Mouse (Mus musculus): Measurements from ENCODE around the gene Gm7714. TPM values are rescaled to one million over a fixed set of nuclear protein-coding genes. Genes with fewer than 3 reads are reported as not detected.
"Not testable (repeated sequence)": the region's sequence is repeated elsewhere in the genome, so short reads cannot be mapped to it uniquely, and the experiment has no call there.

Gm7714 gene
- not detected in 2 replicates for polyA plus RNA-seq (2015; fragmentation: Nextera tagmentation; extraction: Ambion mirVana)

GRCm38 (mm10) chr5:88268619-88269018, at the start of gene Gm7714:
Gene Gm7714, plus strand, starts transcription at chr5:88268919.
- no peak within 1 kb of the TSS for H3K9ac ChIP-seq
- H3K4me3 ChIP-seq = no peak within 1 kb of the TSS
- H3K4me1 ChIP-seq = no peaks in the 10 kb centered on the region
- H3K9me3 ChIP-seq = no peaks in the 10 kb centered on the region
- no peak within 1 kb of the TSS for H3K27ac ChIP-seq
- no peaks in the 10 kb centered on the region for H3K27me3 ChIP-seq
- no peaks in the 10 kb centered on the region for H3K36me3 ChIP-seq
- ATAC-seq (ENCODE audit: insufficient number of reproducible peaks, low FRiP score, low TSS enrichment, low read depth) = no peak
- no peak within 1 kb of the TSS for H3K4me2 ChIP-seq
- WGBS = 63% methylated on average over 1 of the region's 1 CpGs

- H3K27me3 ChIP-seq = no peaks in the 10 kb centered on the region
- H3K27ac ChIP-seq = no peak overlapping the region
- no peaks in the 10 kb centered on the region for H3K36me3 ChIP-seq
- no peaks in the 10 kb centered on the region for H3K4me1 ChIP-seq
- no peak overlapping the region for H3K9ac ChIP-seq
- no peak for ATAC-seq (ENCODE audit: insufficient number of reproducible peaks, low FRiP score, low TSS enrichment, low read depth)
- H3K4me3 ChIP-seq = no peak overlapping the region
- 88% methylated on average over 1 of the region's 1 CpGs for WGBS
- no peak overlapping the region for H3K4me2 ChIP-seq
- H3K9me3 ChIP-seq = no peaks in the 10 kb centered on the region
Observed at GRCm38 (mm10) chr5:88256475-88256874, 12.2 kb upstream of the Gm7714 start.

DNA sequence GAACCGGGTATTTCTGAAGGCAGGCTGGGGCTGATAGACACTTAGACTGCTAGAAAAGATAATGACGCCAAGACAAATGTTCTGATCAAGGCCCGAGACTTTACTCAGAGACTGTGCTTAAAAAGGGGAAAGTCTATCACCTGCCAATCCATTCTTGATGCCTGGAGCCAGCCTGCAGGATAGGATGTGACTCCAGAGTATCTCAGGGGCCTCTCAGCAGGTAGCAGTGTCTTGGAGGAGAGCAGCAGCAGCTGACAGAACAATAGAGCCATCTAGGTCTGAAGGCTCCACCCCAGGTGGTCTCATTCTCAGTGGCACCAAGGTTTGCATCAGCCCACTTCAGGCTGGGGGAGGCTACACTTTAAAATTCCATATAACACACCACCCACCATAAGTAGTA, 42.6 kb downstream of the Gm7714 start:
- H3K27ac ChIP-seq; H3K4me1 ChIP-seq; H3K4me2 ChIP-seq; H3K36me3 ChIP-seq; ATAC-seq (ENCODE audit: insufficient number of reproducible peaks, low FRiP score, low TSS enrichment, low read depth); H3K9ac ChIP-seq; H3K27me3 ChIP-seq; H3K4me3 ChIP-seq; H3K9me3 ChIP-seq: not testable (repeated sequence)
- WGBS = 80% methylated on average over 3 of the region's 3 CpGs

DNA sequence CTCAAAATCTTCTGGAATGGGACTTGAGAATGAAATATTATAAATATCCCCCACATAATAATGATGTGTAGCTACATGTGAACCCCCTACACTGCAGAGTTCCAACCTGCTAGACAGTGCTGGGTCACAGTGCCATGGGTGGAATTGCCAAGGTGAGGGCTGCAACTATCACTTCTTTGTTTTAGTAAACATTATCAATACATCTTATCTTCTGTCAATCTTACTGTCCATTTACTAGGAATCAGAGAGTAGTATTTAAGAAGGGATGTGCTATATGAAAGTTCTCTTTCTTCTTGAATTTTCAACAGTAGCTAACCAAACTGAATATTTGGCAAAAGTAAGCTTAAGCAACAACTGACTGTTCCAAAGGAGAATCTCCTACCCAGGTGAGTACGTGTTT, 48.3 kb downstream of the Gm7714 start, which contains the start of gene Prol1:
TSS of gene Prol1 (plus strand) at position 301 of the 400 bp plus-strand sequence.
- no peaks in the 10 kb centered on the region for H3K36me3 ChIP-seq
- H3K9me3 ChIP-seq = no peaks in the 10 kb centered on the region
- no peak within 1 kb of the TSS for H3K4me2 ChIP-seq
- 86% methylated on average over 1 of the region's 1 CpGs for whole genome bisulfite sequencing
- H3K9ac ChIP-seq = no peak within 1 kb of the TSS
- no peaks in the 10 kb centered on the region for H3K4me1 ChIP-seq
- ATAC-seq (ENCODE audit: insufficient number of reproducible peaks, low FRiP score, low TSS enrichment, low read depth) = no peak
- no peak within 1 kb of the TSS for H3K4me3 ChIP-seq
- no peaks in the 10 kb centered on the region for H3K27me3 ChIP-seq
- H3K27ac ChIP-seq = no peak within 1 kb of the TSS

Other genes starting within 250 kb of the Gm7714 start
- 0.31 TPM in 1 of 2 replicates, not detected in the other for gene Smr2, start 182.4 kb upstream of the Gm7714 start, polyA plus RNA-seq (2015; fragmentation: Nextera tagmentation; extraction: Ambion mirVana)
- gene Gm11116, start 157.4 kb upstream of the Gm7714 start, polyA plus RNA-seq (2015; fragmentation: Nextera tagmentation; extraction: Ambion mirVana) = not detected in 2 replicates
- not detected in 2 replicates for gene Gm11115, start 114.8 kb upstream of the Gm7714 start, polyA plus RNA-seq (2015; fragmentation: Nextera tagmentation; extraction: Ambion mirVana)
- not detected in 2 replicates for gene Prol1, start 48.4 kb downstream of the Gm7714 start, polyA plus RNA-seq (2015; fragmentation: Nextera tagmentation; extraction: Ambion mirVana)
- gene Amtn, start 107.2 kb downstream of the Gm7714 start, polyA plus RNA-seq (2015; fragmentation: Nextera tagmentation; extraction: Ambion mirVana) = 1.6 and 1.9 TPM in 2 replicates
- 1.8 and 2.6 TPM in 2 replicates for gene Ambn, start 187.1 kb downstream of the Gm7714 start, polyA plus RNA-seq (2015; fragmentation: Nextera tagmentation; extraction: Ambion mirVana)
- 0.07 and 0.14 TPM in 2 replicates for gene Enam, start 219.1 kb downstream of the Gm7714 start, polyA plus RNA-seq (2015; fragmentation: Nextera tagmentation; extraction: Ambion mirVana)